Mouse (Mus musculus) gonadal fat pad, adult 2 months (tissue): ENCODE measurements around the gene Cacnb1. TPM values are rescaled to one million over a fixed set of nuclear protein-coding genes. Genes with fewer than 3 reads are reported as not detected.

Experiments
- DNase-seq: peaks from one replicate; pipeline ENCODE4 v3.0.0-alpha.2; 2012; ENCODE audit warnings: low read depth
- polyA plus RNA-seq: library from polyadenylated mRNA; depleted of rRNA; stranded (reverse); fragments of >200 nt; gene quantifications from 2 replicates; pipeline ENCODE4 v1.2.3, GENCODE M21; 2012

Gene Cacnb1
- polyA plus RNA-seq, 1 experiment = 9.0 TPM

GRCm38 (mm10) chr11:98011716-98012115 is 11.1 kb downstream of the Cacnb1 start:
- no peak for DNase-seq

GRCm38 (mm10) chr11:98008087-98008486 is 14.7 kb downstream of the Cacnb1 start:
- no peak for DNase-seq

GRCm38 (mm10) chr11:98005686-98006085 is 17.1 kb downstream of the Cacnb1 start:
- DNase-seq = no peak

- no peak for DNase-seq
Observed at GRCm38 (mm10) chr11:98005076-98005475, 17.8 kb downstream of the Cacnb1 start.

DNA sequence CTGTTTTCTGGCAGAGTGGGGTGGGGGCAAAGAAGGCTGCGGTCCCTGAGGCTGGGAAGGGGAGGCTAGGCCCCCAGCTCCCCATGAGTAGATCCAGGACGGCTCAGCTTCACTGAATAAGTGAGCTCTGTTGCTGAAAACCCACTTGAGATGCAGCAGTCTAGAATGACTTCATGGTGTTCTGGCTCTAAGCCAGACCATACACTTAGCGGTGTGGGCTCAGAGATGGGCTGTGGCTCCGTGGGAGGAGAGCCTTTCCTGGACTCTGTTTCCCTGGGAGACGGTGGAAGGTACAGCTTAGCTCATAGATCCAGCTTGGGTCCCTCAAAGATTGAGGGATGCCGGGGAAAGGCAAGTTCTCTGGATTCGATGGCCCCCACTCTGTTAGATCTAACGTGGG is 18.7 kb downstream of the Cacnb1 start:
- DNase-seq = no peak

GRCm38 (mm10) chr11:98003171-98003671 is 19.6 kb downstream of the Cacnb1 start:
- DNase-seq = no peak

DNA sequence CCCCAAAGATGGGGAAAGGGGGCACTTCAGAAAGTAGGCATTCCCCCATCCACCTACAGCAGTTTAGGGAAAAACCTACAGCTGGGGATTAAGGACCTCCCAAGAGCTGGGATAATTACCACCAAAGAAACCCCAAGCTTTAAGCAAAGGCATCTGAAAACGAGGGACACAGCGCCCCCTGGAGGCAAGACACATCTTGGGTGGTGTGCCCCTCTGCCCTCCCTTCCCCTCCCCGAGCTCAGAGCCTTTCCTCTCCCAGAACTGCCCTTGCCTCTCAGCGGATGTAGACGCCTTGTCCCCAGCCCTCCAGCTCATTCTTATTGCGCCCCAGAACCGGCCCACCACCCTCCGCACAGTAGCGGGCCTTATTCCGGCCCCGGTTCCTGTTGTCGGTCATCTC is 20.2 kb downstream of the Cacnb1 start:
- DNase-seq = no peak

- DNase-seq = no peak
Observed at GRCm38 (mm10) chr11:98001986-98002385, 20.8 kb downstream of the Cacnb1 start.

DNA sequence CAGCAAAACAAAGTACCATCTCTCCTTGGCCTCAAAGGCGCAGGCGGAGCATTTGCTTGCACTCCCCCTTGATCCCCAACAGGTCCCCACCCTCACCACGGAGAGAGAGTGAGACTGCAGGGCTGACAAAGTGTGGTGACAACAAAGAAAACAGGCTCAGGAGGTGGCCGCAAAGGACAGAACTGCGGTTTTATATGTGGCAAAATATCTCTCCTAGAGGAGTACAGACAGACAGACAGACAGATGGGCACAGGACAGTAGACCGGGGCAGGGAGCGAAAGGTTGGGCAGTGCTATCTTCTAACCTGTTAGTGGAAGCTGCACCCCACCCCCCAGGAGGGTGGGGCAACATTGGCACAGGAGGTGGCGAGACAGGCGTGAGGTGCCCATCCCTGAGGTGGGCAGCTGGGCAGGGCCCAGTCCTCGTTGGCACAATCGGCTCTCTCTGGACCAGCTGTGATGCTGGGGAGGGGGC is 21.4 kb downstream of the Cacnb1 start:
- DNase-seq = no peak

DNA sequence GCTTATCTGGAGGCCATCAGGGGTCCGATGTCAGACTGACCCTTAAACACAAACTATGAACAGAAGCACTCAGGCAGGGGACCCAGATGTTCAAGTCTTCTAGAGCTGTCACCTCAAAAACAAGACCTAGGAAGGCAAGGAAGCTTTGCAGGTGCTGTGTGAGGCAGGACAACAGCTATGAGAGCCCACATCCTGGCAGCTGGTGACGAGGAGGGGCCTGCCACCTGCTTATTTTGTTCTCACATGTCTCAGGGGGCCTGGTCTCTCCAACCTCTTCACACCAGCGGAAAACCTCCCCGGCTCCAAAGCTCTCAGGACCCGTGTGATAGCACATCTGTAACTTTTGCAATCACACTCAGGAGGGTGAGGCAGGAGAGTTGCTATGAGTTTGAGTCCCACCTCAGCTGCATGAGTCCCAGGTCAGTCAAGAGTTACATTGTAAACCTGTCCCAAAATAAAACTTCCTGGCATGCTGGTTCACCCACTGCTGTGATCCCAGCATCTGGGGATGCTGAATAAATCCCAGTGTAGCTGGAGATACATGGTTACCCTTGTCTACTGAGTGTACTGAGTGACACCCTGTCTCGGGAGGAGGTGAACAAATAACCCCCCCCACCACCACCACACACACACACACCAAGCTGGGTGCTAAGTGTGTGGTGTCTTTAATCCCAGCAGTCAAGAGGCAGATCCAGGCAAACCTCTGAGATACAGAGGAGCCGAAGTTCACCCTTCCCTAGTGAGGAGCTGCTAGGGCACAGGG is 22.3 kb downstream of the Cacnb1 start:
- DNase-seq = no peak

DNA sequence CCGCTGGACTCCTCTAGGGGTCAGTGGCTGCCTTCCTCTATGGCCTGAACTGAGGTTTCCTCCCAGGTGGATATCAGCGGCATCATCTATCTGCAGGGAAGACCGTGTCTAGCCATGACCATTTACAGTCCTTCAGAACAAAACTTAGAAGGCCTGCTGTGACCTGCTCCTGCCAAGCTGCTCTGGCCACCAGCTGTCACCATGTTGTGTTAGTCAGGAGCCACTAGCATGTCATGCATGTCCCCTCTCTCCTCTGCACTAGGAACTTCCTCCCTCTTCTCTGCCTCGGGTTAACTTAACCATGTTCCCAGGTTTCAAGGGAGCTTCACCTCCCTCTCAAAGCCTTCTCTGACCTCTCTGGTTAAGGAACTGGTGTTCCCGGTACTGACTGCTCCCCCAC is 23.1 kb downstream of the Cacnb1 start:
- DNase-seq = no peak

GRCm38 (mm10) chr11:97998898-97999608 is 23.8 kb downstream of the Cacnb1 start:
- no peak for DNase-seq

GRCm38 (mm10) chr11:97998074-97998793 is 24.6 kb downstream of the Cacnb1 start:
- DNase-seq = no peak

- DNase-seq = no peak
Observed at GRCm38 (mm10) chr11:97997387-97997960, 25.4 kb downstream of the Cacnb1 start.

DNA sequence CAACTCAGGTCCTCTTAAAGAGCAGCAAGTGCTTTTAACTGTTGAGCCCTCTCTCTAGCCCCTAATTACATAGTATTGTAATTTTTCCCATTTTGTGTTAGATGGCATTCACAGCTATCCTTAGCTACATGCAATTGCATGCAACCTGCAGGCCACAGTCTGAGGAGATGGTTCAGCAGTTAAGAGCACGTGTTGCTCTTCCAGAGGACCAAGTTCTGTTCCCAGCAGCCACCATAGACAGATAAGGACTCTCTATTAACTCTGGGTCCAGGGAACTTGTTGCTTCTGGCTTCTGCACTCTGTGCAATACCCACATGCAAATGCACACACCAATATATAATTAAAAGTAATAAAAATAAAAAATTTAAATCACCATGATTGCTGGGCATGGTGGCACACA is 26.1 kb downstream of the Cacnb1 start:
- DNase-seq = no peak

DNA sequence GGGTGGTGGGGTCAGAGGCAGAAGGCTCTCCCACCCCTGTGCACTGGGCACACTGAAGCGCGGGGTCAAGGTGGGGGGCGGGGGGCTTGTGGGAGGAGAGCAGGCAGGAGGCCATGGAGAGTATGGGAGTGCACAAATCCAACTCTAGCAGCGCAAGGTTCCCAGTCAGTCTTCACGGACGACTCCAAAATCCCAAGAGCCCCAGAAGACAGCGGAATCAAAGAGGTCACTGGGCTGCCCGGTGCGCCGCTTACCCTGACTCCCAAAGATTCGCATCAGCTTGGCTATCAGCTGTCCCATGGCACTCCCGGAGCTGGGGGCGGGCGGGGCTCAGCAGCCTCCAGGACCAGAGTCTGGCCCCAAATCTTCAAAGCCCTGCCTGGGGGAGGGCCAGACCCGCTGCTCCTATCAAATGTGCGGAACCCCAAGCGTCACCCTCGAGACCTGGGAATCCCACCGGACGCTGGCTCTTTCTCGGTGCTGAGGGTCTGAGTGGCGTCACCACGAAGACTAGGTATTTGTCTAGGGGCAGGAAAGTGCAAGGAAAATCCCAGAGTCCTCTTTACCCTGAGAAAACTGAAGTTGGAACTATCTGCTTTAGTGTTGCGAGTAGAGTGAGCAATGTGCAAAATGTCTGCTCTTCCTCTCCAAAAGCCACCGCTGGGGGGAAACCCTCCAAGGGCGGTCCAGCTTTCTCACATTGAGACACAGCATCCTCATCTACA is 27.1 kb downstream of the Cacnb1 start, which contains the start of gene Arl5c:
Arl5c (minus strand) TSS at position 618 of the 725 bp plus-strand sequence.
- no peak for DNase-seq

DNA sequence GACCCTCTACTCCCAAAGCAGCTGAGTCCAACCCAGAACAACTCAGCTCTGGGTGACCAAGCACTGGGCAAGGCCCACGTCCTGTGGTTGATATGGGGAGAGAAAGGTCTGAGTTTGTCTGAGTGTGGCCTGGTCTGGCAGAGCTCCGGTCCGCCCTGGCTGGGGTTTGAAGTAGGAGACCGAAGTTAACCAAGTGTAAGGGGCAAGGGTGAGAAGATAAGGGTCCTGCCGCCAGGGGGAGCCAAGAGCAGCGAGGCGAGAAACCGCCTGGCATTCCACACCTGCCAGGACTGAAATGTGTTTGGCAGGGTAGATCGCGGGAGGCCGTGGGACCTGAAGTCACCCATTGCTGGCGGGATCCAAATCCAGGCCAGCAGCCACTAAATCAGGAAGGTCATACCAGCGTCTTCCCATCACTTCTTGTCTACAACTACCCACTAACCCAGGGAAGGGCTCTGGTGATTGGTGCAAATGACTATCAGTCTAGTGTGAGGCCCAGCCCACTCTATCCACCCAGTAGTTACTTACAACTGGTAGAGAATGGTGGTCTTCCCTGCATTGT is 28.2 kb downstream of the Cacnb1 start:
- no peak for DNase-seq

GRCm38 (mm10) chr11:97988530-97989096 is 34.2 kb downstream of the Cacnb1 start:
- DNase-seq = no peak

GRCm38 (mm10) chr11:97987551-97988526 is 35.0 kb downstream of the Cacnb1 start:
- DNase-seq = peak; percentile 70
